Comparison of ENCODE assay signal across 8 mouse cellular contexts in genomic region chr1:136138191-136138830, GRCm38 (mm10). TPM values are rescaled to one million over a fixed set of nuclear protein-coding genes. Genes with fewer than 3 reads are reported as not detected.
DNase-seq lines count a peak whose midpoint lies in the region; ATAC-seq and TF ChIP-seq lines count a peak whose summit lies in the region.
"Had no signal": no experiment of that assay in that cellular context is flagged by ENCODE, and none has a peak within 500 bp of the region (broad histone marks: within the 10 kb centered on the region; RNA-seq: fewer than 3 reads in every experiment).

No protein-coding gene starts in this region.

- DNase-seq in left cerebral cortex, postnatal 4 days = peak; percentile 47
- DNase-seq in left cerebral cortex, adult 8-10 months (ENCODE audit: low spot score in 2 of 2) = no peak
- DNase-seq in ovary, postnatal 36 days (ENCODE audit: low spot score) = no peak
- DNase-seq in urinary bladder, postnatal 14 days (ENCODE audit: low spot score) = no peak
- DNase-seq: spleen, adult 18-20 months had no signal

- WGBS in hindbrain, embryonic 12.5 days = 43% methylated on average over 10 of the region's 10 CpGs
- 32% methylated on average over 10 of the region's 10 CpGs for WGBS in midbrain, embryonic 15.5 days

- no peak overlapping the region; the same call in 1 of the 2 replicates for H3K4me2 ChIP-seq in hindbrain, embryonic 12.5 days (replicated peaks)
- H3K4me2 ChIP-seq in midbrain, embryonic 15.5 days = peak overlapping the region; percentile 84; the same call in 1 of the 2 replicates

- no peak overlapping the region for H3K4me3 ChIP-seq in cortical plate, adult 2 months (ENCODE audit: insufficient read depth, low read length)
- H3K4me3 ChIP-seq in hindbrain, embryonic 12.5 days = no peak overlapping the region
- no peak overlapping the region for H3K4me3 ChIP-seq in midbrain, embryonic 15.5 days

- H3K9ac ChIP-seq in hindbrain, embryonic 12.5 days = peak overlapping the region; percentile 50
- H3K9ac ChIP-seq in midbrain, embryonic 15.5 days = no peak overlapping the region

- no peaks in the 10 kb centered on the region for H3K27me3 ChIP-seq in hindbrain, embryonic 12.5 days
- H3K27me3 ChIP-seq in midbrain, embryonic 15.5 days (replicated peaks) = no peaks in the 10 kb centered on the region

- H3K36me3 ChIP-seq in hindbrain, embryonic 12.5 days = no peaks in the 10 kb centered on the region
- no peaks in the 10 kb centered on the region for H3K36me3 ChIP-seq in midbrain, embryonic 15.5 days (replicated peaks)

- H3K27ac ChIP-seq in cortical plate, adult 2 months (ENCODE audit: insufficient read depth, low read length) = 0 out of 2 replicates have a peak overlapping the region, but pooled peaks have one; percentile 30
- peak overlapping the region; percentile 75 for H3K27ac ChIP-seq in hindbrain, embryonic 12.5 days
- H3K27ac ChIP-seq in midbrain, embryonic 15.5 days = peak overlapping the region; percentile 58

- no peak for ATAC-seq in hindbrain, embryonic 12.5 days (ENCODE audit: low FRiP score)
- ATAC-seq in midbrain, embryonic 15.5 days (replicated peaks) = no peak

- intact Hi-C loops in left cerebral cortex, postnatal 4 days (cut with DNase I) = no loop called here

- peaks cover 31% of the 10 kb centered on the region for H3K4me1 ChIP-seq in cortical plate, adult 2 months (ENCODE audit: control insufficient read depth, insufficient read depth, low read length)
- peaks cover 100% of the 10 kb centered on the region for H3K4me1 ChIP-seq in hindbrain, embryonic 12.5 days
- peaks cover 99% of the 10 kb centered on the region for H3K4me1 ChIP-seq in midbrain, embryonic 15.5 days

- no peak for TF ChIP-seq CTCF in cortical plate, adult 2 months (IDR thresholded peaks at IDR 0.05; ENCODE audit: extremely low read depth, insufficient read depth, low read length)

- H3K9me3 ChIP-seq in hindbrain, embryonic 12.5 days (replicated peaks) = no peaks in the 10 kb centered on the region
- H3K9me3 ChIP-seq in midbrain, embryonic 15.5 days = no peaks in the 10 kb centered on the region

- TF ChIP-seq POLR2A in cortical plate, adult 2 months (IDR thresholded peaks at IDR 0.05; ENCODE audit: extremely low read depth, insufficient read depth, low read length) = no peak

RNA-seq across cellular contexts. Expression of gene Kif21b, which starts 7.1 kb away (rescaled TPM):
- total RNA-seq in left cerebral cortex, postnatal 4 days (2021) = 100 to 1,000 TPM; 320 to 326 TPM
- total RNA-seq in left cerebral cortex, adult 8-10 months (2022) = 10 to 100 TPM; 49.0 to 57.8 (median 53.5) TPM
- polyA plus RNA-seq in cortical plate, adult 2 months (2012; rRNA removed) = 42.5 and 44.4 TPM in 2 replicates
- polyA plus RNA-seq in hindbrain, embryonic 12.5 days (2016; fragmentation: Nextera tagmentation; extraction: Ambion mirVana) = 39.1 and 44.7 TPM in 2 replicates
- polyA plus RNA-seq in midbrain, embryonic 15.5 days (2015; fragmentation: Nextera tagmentation; extraction: Ambion mirVana) = 58.9 and 62.0 TPM in 2 replicates
